Mouse (Mus musculus): Measurements from ENCODE around the gene Pcyt2.

GRCm38 (mm10) chr11:120598283-120598989 lies 19.3 kb downstream of the Pcyt2 start, which contains the start of the genes Alyref and Anapc11:
- TF ChIP-seq CTCF (IDR thresholded peaks at IDR 0.05; ENCODE audit: low read depth, low read length), result no peak
- no peak for TF ChIP-seq POLR2AphosphoS5 (IDR thresholded peaks at IDR 0.05; ENCODE audit: insufficient replicate concordance, low read depth, low read length)
